Mouse (Mus musculus): Measurements from ENCODE around the gene Amdhd2. TPM values are rescaled to one million over a fixed set of nuclear protein-coding genes. Genes with fewer than 3 reads are reported as not detected.
A peak's percentile ranks its signal among the peaks of the same experiment; 100 is the strongest.

Gene Amdhd2
- polyA plus RNA-seq (2014; fragmentation: Nextera tagmentation; extraction: Ambion mirVana), result 27.3 and 36.2 TPM in 2 replicates

GRCm38 (mm10) chr17:24163176-24163962 lies at the start of gene Amdhd2:
Gene Amdhd2 (minus strand): TSS chr17:24163766.
- Histone ChIP-seq H3K9me3 (ENCODE audit: control insufficient read depth, low read length) (no peaks in the 10 kb centered on the region), H3K36me3 (ENCODE audit: control insufficient read depth, insufficient read depth, low read length) (no peaks in the 10 kb centered on the region; the same call in none of the 2 replicates), H3K4me3 (ENCODE audit: low read depth, low read length) (peak within 1 kb of the TSS; percentile 55), H3K9ac (ENCODE audit: low read length) (peak within 1 kb of the TSS; percentile 64), H3K27me3 (ENCODE audit: control insufficient read depth, insufficient read depth, low read length) (no peaks in the 10 kb centered on the region), H3K27ac (ENCODE audit: low read depth, low read length) (0 out of 2 replicates have a peak within 1 kb of the TSS, but pooled peaks have one; percentile 21), H3K4me2 (ENCODE audit: low read depth) (peak within 1 kb of the TSS; percentile 72), H3K4me1 (ENCODE audit: control insufficient read depth, insufficient read depth, low read length) (peaks cover 12% of the 10 kb centered on the region)
- WGBS, result 2% methylated on average over 47 of the region's 47 CpGs
- peak; percentile 96 for DNase-seq (ENCODE audit: low spot score)
- peak; percentile 90 for ATAC-seq (ENCODE audit: insufficient read depth, low FRiP score, low TSS enrichment)

GRCm38 (mm10) chr17:24213186-24213585 lies 49.6 kb upstream of the Amdhd2 start:
- Histone ChIP-seq H3K4me3 (ENCODE audit: low read depth, low read length) (no peak overlapping the region), H3K9me3 (ENCODE audit: control insufficient read depth, low read length) (no peaks in the 10 kb centered on the region), H3K36me3 (ENCODE audit: control insufficient read depth, insufficient read depth, low read length) (0 out of 2 replicates have a peak, but pooled peaks cover 2% of the 10 kb centered on the region), H3K27me3 (ENCODE audit: control insufficient read depth, insufficient read depth, low read length) (peaks cover 3% of the 10 kb centered on the region), H3K4me2 (ENCODE audit: low read depth) (no peak overlapping the region), H3K9ac (ENCODE audit: low read length) (no peak overlapping the region), H3K27ac (ENCODE audit: low read depth, low read length) (no peak overlapping the region), H3K4me1 (ENCODE audit: control insufficient read depth, insufficient read depth, low read length) (peaks cover 20% of the 10 kb centered on the region)
- no peak for DNase-seq (ENCODE audit: low spot score)
- ATAC-seq (ENCODE audit: insufficient read depth, low FRiP score, low TSS enrichment), result no peak
- 79% methylated on average over 6 of the region's 6 CpGs for WGBS

- Histone ChIP-seq H3K4me1 (ENCODE audit: control insufficient read depth, insufficient read depth, low read length) (peaks cover 26% of the 10 kb centered on the region), H3K27me3 (ENCODE audit: control insufficient read depth, insufficient read depth, low read length) (peaks cover 9% of the 10 kb centered on the region), H3K9ac (ENCODE audit: low read length) (no peak overlapping the region), H3K4me2 (ENCODE audit: low read depth) (peak overlapping the region; percentile 97), H3K4me3 (ENCODE audit: low read depth, low read length) (peak overlapping the region; percentile 44; the same call in 1 of the 2 replicates), H3K36me3 (ENCODE audit: control insufficient read depth, insufficient read depth, low read length) (0 out of 2 replicates have a peak, but pooled peaks cover 2% of the 10 kb centered on the region), H3K27ac (ENCODE audit: low read depth, low read length) (no peak overlapping the region), H3K9me3 (ENCODE audit: control insufficient read depth, low read length) (no peaks in the 10 kb centered on the region)
- WGBS, result 30% methylated on average over 5 of the region's 5 CpGs
- ATAC-seq (ENCODE audit: insufficient read depth, low FRiP score, low TSS enrichment), result no peak
- DNase-seq (ENCODE audit: low spot score), result no peak
These were observed 49.0 kb upstream of the Amdhd2 start for GRCm38 (mm10) chr17:24212441-24213018.

GRCm38 (mm10) chr17:24211631-24212440 lies 48.3 kb upstream of the Amdhd2 start:
- Histone ChIP-seq H3K9me3 (ENCODE audit: control insufficient read depth, low read length) (no peaks in the 10 kb centered on the region), H3K27me3 (ENCODE audit: control insufficient read depth, insufficient read depth, low read length) (peaks cover 15% of the 10 kb centered on the region), H3K4me3 (ENCODE audit: low read depth, low read length) (peak overlapping the region; percentile 44), H3K4me1 (ENCODE audit: control insufficient read depth, insufficient read depth, low read length) (peaks cover 33% of the 10 kb centered on the region), H3K36me3 (ENCODE audit: control insufficient read depth, insufficient read depth, low read length) (0 out of 2 replicates have a peak, but pooled peaks cover 2% of the 10 kb centered on the region), H3K4me2 (ENCODE audit: low read depth) (peak overlapping the region; percentile 97), H3K9ac (ENCODE audit: low read length) (peak overlapping the region; percentile 75), H3K27ac (ENCODE audit: low read depth, low read length) (peak overlapping the region; percentile 50; the same call in 1 of the 2 replicates)
- ATAC-seq (ENCODE audit: insufficient read depth, low FRiP score, low TSS enrichment) (peak; percentile 51), DNase-seq (ENCODE audit: low spot score) (peak; percentile 75)
- WGBS, result 2% methylated on average over 37 of the region's 37 CpGs

- no peak overlapping the region for H3K9ac ChIP-seq (ENCODE audit: low read length)
- H3K36me3 ChIP-seq (ENCODE audit: control insufficient read depth, insufficient read depth, low read length), result 0 out of 2 replicates have a peak, but pooled peaks cover 2% of the 10 kb centered on the region
- no peak overlapping the region for H3K4me2 ChIP-seq (ENCODE audit: low read depth)
- DNase-seq (ENCODE audit: low spot score), result no peak
- no peak for ATAC-seq (ENCODE audit: insufficient read depth, low FRiP score, low TSS enrichment)
- H3K27ac ChIP-seq (ENCODE audit: low read depth, low read length), result no peak overlapping the region
- H3K4me1 ChIP-seq (ENCODE audit: control insufficient read depth, insufficient read depth, low read length), result peaks cover 41% of the 10 kb centered on the region
- WGBS, result 89% methylated on average over 3 of the region's 3 CpGs
- H3K27me3 ChIP-seq (ENCODE audit: control insufficient read depth, insufficient read depth, low read length), result peaks cover 20% of the 10 kb centered on the region
- no peak overlapping the region for H3K4me3 ChIP-seq (ENCODE audit: low read depth, low read length)
- H3K9me3 ChIP-seq (ENCODE audit: control insufficient read depth, low read length), result no peaks in the 10 kb centered on the region
These were observed 47.0 kb upstream of the Amdhd2 start for GRCm38 (mm10) chr17:24210591-24210990.

GRCm38 (mm10) chr17:24209916-24210240 lies 46.3 kb upstream of the Amdhd2 start:
- peaks cover 41% of the 10 kb centered on the region for H3K4me1 ChIP-seq (ENCODE audit: control insufficient read depth, insufficient read depth, low read length)
- peaks cover 20% of the 10 kb centered on the region for H3K27me3 ChIP-seq (ENCODE audit: control insufficient read depth, insufficient read depth, low read length)
- H3K9me3 ChIP-seq (ENCODE audit: control insufficient read depth, low read length), result no peaks in the 10 kb centered on the region
- peak overlapping the region; percentile 61; the same call in 1 of the 2 replicates for H3K27ac ChIP-seq (ENCODE audit: low read depth, low read length)
- no peak for DNase-seq (ENCODE audit: low spot score)
- WGBS, result 77% methylated on average over 3 of the region's 3 CpGs
- peak overlapping the region; percentile 93 for H3K4me2 ChIP-seq (ENCODE audit: low read depth)
- ATAC-seq (ENCODE audit: insufficient read depth, low FRiP score, low TSS enrichment), result no peak
- no peaks in the 10 kb centered on the region for H3K36me3 ChIP-seq (ENCODE audit: control insufficient read depth, insufficient read depth, low read length)
- peak overlapping the region; percentile 44; the same call in 1 of the 2 replicates for H3K4me3 ChIP-seq (ENCODE audit: low read depth, low read length)
- H3K9ac ChIP-seq (ENCODE audit: low read length), result no peak overlapping the region; the same call in 1 of the 2 replicates

- ATAC-seq (ENCODE audit: insufficient read depth, low FRiP score, low TSS enrichment), result peak; percentile 25
- H3K9me3 ChIP-seq (ENCODE audit: control insufficient read depth, low read length), result no peaks in the 10 kb centered on the region
These were observed 45.7 kb upstream of the Amdhd2 start, which contains the start of gene Ntn3 for GRCm38 (mm10) chr17:24209043-24209915. Gene Ntn3 (minus strand): TSS chr17:24209531.

More at GRCm38 (mm10) chr17:24209043-24209915, 45.7 kb upstream of the Amdhd2 start, which contains the start of gene Ntn3:
- H3K27ac ChIP-seq (ENCODE audit: low read depth, low read length), result peak within 1 kb of the TSS; percentile 61
- peak within 1 kb of the TSS; percentile 44 for H3K4me3 ChIP-seq (ENCODE audit: low read depth, low read length)
- peak within 1 kb of the TSS; percentile 93 for H3K4me2 ChIP-seq (ENCODE audit: low read depth)
- peaks cover 20% of the 10 kb centered on the region for H3K27me3 ChIP-seq (ENCODE audit: control insufficient read depth, insufficient read depth, low read length)
- peak; percentile 80 for DNase-seq (ENCODE audit: low spot score)
- peaks cover 44% of the 10 kb centered on the region for H3K4me1 ChIP-seq (ENCODE audit: control insufficient read depth, insufficient read depth, low read length)
- 1% methylated on average over 34 of the region's 43 CpGs for WGBS
- no peaks in the 10 kb centered on the region for H3K36me3 ChIP-seq (ENCODE audit: control insufficient read depth, insufficient read depth, low read length)
- peak within 1 kb of the TSS; percentile 72 for H3K9ac ChIP-seq (ENCODE audit: low read length)
